Mouse (Mus musculus) lung, postnatal 25 days (tissue): ENCODE data around the gene Srsf10.

Source experiments
- DNase-seq: peaks from one replicate; pipeline ENCODE4 v3.0.0; 2022; ENCODE audit warnings: low spot score

Gene Srsf10

DNA sequence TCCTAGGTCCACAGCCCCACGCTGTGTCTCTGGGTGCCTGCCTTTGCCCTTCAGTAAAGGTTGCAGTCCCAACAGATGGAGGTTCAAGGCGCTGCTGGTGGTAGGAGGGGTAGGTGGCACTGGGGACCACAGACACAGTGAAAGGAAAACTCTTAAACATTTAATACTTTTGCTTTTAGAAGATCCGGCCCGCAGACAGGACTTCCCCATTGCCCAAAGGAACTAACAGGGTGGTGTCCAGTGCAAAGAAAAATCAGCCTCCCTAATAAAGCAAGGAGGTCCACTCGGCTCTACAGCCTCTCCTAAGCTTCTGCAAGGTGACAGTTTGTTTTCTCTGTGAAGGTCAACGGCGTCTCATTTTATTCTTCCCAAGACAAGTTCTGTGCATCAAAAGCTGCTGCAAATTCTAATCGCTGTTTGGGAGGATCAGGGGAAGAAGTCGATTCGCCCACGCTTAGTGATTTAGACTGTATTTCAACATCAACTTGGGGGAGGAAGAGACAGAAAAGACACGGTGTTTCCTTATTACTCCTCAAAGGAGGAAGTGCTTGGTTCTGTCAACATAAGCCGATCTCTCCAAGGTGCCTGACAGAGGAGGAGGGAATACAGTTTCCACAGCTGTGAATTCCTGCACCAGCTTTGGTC is 63.2 kb downstream of the Srsf10 start:
- DNase-seq, result peak; percentile 64

DNA sequence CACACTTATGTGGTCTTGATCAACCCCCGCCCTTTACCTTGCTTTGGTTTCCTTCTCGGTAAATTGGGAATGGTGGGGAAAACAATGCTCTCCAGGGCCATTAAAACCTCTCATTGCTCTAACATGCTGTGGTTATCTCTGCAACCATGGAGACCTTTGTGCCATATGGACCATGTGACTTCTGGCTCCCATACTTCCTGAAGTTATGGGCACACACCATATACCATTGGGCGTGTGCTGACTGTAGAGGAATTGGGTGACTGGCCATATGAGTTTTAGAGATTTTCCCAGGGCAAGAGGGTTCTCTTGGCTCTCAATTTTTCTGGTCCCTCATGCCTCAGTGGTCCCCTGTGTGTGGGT is 63.7 kb downstream of the Srsf10 start:
- DNase-seq, result no peak
